Mouse (Mus musculus): Measurements from ENCODE around the gene Pidd1.

- TF ChIP-seq CTCF (IDR thresholded peaks at IDR 0.05; ENCODE audit: extremely low read depth, insufficient read depth, low read length) (no peak), POLR2A (IDR thresholded peaks at IDR 0.05; ENCODE audit: extremely low read depth, insufficient read depth, low read length) (no peak)
Observed at GRCm38 (mm10) chr7:141466045-141466394, 22.2 kb upstream of the Pidd1 start.
